Mouse (Mus musculus) gastrocnemius, postnatal 25 days (tissue): ENCODE results near the gene Alox15. TPM values are rescaled to one million over a fixed set of nuclear protein-coding genes. Genes with fewer than 3 reads are reported as not detected.

ENCODE experiments used
- DNase-seq: peaks from one replicate; pipeline ENCODE4 v3.0.0; 2022
- total RNA-seq, 2 experiments: library from RNA; stranded (reverse); gene quantifications; 1 replicate in 1 of 2; 2 replicates in 1 of 2; pipeline ENCODE4 v1.2.3; 2021

The Alox15 gene
- total RNA-seq, 2 experiments from 2014 or later: 0.91 TPM; not detected in 1

DNA sequence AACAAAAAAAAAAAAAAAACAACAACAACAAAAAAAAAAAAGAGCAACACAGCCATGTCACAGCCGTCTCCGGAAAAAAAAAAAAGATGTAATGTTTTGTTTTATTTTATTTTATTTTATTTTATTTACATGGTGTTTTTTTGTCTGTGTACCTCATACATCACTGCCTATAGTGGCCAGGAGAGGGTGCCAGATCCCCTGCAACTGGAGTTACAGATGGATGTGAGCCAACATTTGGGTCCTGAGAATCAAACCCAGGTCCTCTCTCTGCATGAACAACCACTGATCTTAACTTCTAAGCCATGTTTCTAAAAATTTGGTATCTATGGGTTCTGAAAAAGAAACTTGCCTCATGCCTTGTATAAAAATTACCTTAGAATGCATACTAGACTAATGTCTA lies 43.5 kb downstream of the Alox15 start:
- no peak for DNase-seq

GRCm38 (mm10) chr11:70306159-70306558 lies 45.7 kb downstream of the Alox15 start:
- DNase-seq: no peak

DNA sequence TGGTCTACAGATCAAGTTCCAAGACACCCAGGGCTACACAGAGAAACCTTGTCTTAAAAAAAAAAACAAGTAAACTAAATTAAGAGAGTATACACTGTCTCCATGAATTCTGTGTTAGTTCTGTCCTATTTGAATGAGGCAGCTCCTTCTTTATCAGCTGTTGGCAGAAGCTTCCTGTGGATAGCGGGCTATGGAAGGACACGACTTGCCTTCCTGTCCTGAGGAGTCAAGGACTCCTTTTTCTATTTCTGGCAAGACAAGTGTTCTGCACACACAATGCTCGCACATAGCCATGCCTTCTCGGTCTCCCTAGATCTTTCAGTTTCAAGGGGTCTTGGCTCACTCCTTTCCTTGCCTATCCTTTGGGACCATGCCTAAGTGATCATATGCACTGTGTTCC lies 49.5 kb downstream of the Alox15 start:
- DNase-seq: no peak

DNA sequence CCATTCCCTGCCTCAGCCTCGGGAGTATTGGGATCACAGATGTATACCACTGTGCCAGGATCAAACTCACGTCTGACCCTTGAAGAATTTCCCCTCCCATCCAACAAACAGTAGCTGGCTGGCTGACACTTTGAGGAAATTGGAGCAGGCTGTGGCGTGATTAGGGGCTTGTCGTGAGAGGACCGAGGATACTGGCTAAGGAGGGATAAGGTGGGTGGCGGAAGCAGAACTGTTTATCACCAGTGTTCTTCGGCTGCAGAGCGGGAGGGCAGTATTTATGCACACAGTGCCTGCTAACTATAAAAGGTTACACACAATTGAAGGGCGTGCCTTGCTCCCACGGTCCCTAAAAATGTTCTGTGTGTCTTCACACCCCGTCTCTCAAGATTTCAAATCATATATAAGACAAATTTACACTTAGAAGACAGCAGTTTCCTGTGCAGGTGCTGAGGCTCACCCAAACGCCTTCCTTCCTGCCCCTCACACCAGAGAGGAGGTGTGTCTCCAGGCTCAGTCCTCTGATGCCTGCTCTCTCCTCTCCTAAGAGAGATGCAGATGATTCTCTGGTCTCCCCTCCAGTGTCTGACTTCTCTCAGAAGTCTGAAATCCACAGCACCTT lies 53.9 kb downstream of the Alox15 start:
- no peak for DNase-seq

- DNase-seq: no peak
These were observed 54.4 kb downstream of the Alox15 start for GRCm38 (mm10) chr11:70297405-70297804.

Other genes with a start within 250 kb of the Alox15 start
- gene Mgl2, start 221.7 kb downstream of the Alox15 start, total RNA-seq: 1 to 10 TPM; 2.5 to 3.6 TPM
- 1 to 10 TPM; 1.3 to 4.3 TPM for gene Clec10a, start 195.8 kb downstream of the Alox15 start, total RNA-seq
- not detected for gene Slc16a11, start 139.3 kb downstream of the Alox15 start, total RNA-seq
- gene Slc16a13, start 131.0 kb downstream of the Alox15 start, total RNA-seq: under 1 TPM; 0.10 to 0.88 TPM
- gene Bcl6b, start 122.2 kb downstream of the Alox15 start, total RNA-seq: 1 to 10 TPM; 4.1 to 6.2 TPM
- gene 0610010K14Rik, start 114.1 kb downstream of the Alox15 start, total RNA-seq: 10 to 100 TPM; 26.9 to 36.2 TPM
- gene Gm21988, start 112.2 kb downstream of the Alox15 start, total RNA-seq: 1 to 10 TPM; 2.4 to 3.0 TPM
- gene Rnasek, start 112.2 kb downstream of the Alox15 start, total RNA-seq: 100 to 1,000 TPM in 1 of 2 experiments, 10 to 100 TPM in 1; 96.1 to 126 TPM
- under 1 TPM; 0.67 to 0.80 TPM for gene Alox12, start 96.7 kb downstream of the Alox15 start, total RNA-seq
- gene Alox12e, start 29.4 kb downstream of the Alox15 start, total RNA-seq: not detected
- 10 to 100 TPM; 15.5 to 18.5 TPM for gene Pelp1, start 58.0 kb upstream of the Alox15 start, total RNA-seq
- gene Arrb2, start 80.6 kb upstream of the Alox15 start, total RNA-seq: 1 to 10 TPM; 7.5 to 9.0 TPM
- gene Med11, start 99.9 kb upstream of the Alox15 start, total RNA-seq: 1 to 10 TPM; 5.6 to 6.2 TPM
- under 1 TPM; 0.38 to 0.97 TPM for gene Zmynd15, start 107.4 kb upstream of the Alox15 start, total RNA-seq
- 1 to 10 TPM; 1.3 to 2.0 TPM for gene Cxcl16, start 108.0 kb upstream of the Alox15 start, total RNA-seq
- gene Tm4sf5, start 153.2 kb upstream of the Alox15 start, total RNA-seq: not detected
- gene Vmo1, start 162.6 kb upstream of the Alox15 start, total RNA-seq: not detected
- not detected for gene Gltpd2, start 167.2 kb upstream of the Alox15 start, total RNA-seq
- 100 to 1,000 TPM; 242 to 248 TPM for gene Psmb6, start 173.3 kb upstream of the Alox15 start, total RNA-seq
- not detected for gene Gm40193, start 180.9 kb upstream of the Alox15 start, total RNA-seq
- gene Pld2, start 188.0 kb upstream of the Alox15 start, total RNA-seq: 10 to 100 TPM; 17.4 to 17.7 TPM
- gene Mink1, start 210.8 kb upstream of the Alox15 start, total RNA-seq: 10 to 100 TPM; 26.3 to 27.2 TPM